Mouse (Mus musculus) liver, embryonic 13.5 days (tissue): ENCODE measurements at regions not wholly inside any gene's neighbourhood (a gene's known extent, or its start where the extent isn't known, plus 50 kb on each side); places are given as distances from the start of the nearest gene placed in this dataset.

Experiments used
- ATAC-seq: fragments of 200-750 bp; cut with Nextera tagmentation; 2 replicates; pipeline ENCODE4 v1.8.0; 2017; ENCODE audit warnings: low read depth, mild to moderate bottlenecking, moderate number of reproducible peaks, moderate library complexity
- DNase-seq: peaks from one replicate; pipeline ENCODE4 v3.0.0; 2022
- H3K27ac ChIP-seq: fragments of 300-500 bp; sonication (generic); 2 replicates; pipeline ENCODE4 v1.5.1; 2015; ENCODE audit warnings: moderate library complexity, mild to moderate bottlenecking, inconsistent platforms
- H3K27me3 ChIP-seq: fragments of 300-500 bp; sonication (generic); 2 replicates; pipeline ENCODE4 v1.6.1; 2015; ENCODE audit warnings: mild to moderate bottlenecking, inconsistent platforms
- H3K36me3 ChIP-seq: fragments of 300-500 bp; sonication (generic); 2 replicates; pipeline ENCODE4 v1.6.1; 2015; ENCODE audit warnings: mild to moderate bottlenecking, inconsistent platforms
- H3K4me1 ChIP-seq: fragments of 300-500 bp; sonication (generic); replicated peaks from 2 replicates; pipeline ENCODE4 v1.6.1; 2015; ENCODE audit warnings: inconsistent platforms
- H3K4me2 ChIP-seq: fragments of 300-500 bp; sonication (generic); 2 replicates; pipeline ENCODE4 v1.6.1; 2015; ENCODE audit warnings: inconsistent platforms, mild to moderate bottlenecking, moderate library complexity
- H3K4me3 ChIP-seq: fragments of 300-500 bp; sonication (generic); replicated peaks from 2 replicates; pipeline ENCODE4 v1.5.1; 2015; ENCODE audit warnings: mild to moderate bottlenecking, inconsistent platforms
- H3K9ac ChIP-seq: fragments of 300-500 bp; sonication (generic); 2 replicates; pipeline ENCODE4 v1.6.1; 2015; ENCODE audit warnings: mild to moderate bottlenecking, inconsistent platforms
- H3K9me3 ChIP-seq: fragments of 300-500 bp; sonication (generic); replicated peaks from 2 replicates; pipeline ENCODE4 v1.6.1; 2016; ENCODE audit warnings: inconsistent platforms
- WGBS: fragments of 180-500 bp; shearing (Covaris S2); methylation state at CpG from one replicate; pipeline ENCODE4 v1.1.7; 2015; ENCODE audit not compliant: insufficient replicate concordance; 5-methylcytosine and 5-hydroxymethylcytosine counted together

- H3K27ac ChIP-seq, result no peak overlapping the region
- H3K4me3 ChIP-seq, result no peak overlapping the region
- H3K9me3 ChIP-seq, result no peaks in the 10 kb centered on the region
- WGBS, result 68% methylated on average over 6 of the region's 6 CpGs
- no peaks in the 10 kb centered on the region for H3K4me1 ChIP-seq
- ATAC-seq (no peak), DNase-seq (no peak)
- no peak overlapping the region for H3K4me2 ChIP-seq
- no peak overlapping the region for H3K9ac ChIP-seq
- H3K27me3 ChIP-seq, result no peaks in the 10 kb centered on the region
- H3K36me3 ChIP-seq, result no peaks in the 10 kb centered on the region
These were observed 293.7 kb upstream of the Tank start for GRCm38 (mm10) chr2:61284706-61285105.

GRCm38 (mm10) chr2:61283829-61284601, 294.4 kb upstream of the Tank start:
- no peak for DNase-seq
- Histone ChIP-seq H3K4me2 (no peak overlapping the region), H3K27me3 (no peaks in the 10 kb centered on the region)

GRCm38 (mm10) chr2:61272721-61273120, 305.7 kb upstream of the Tank start:
- Histone ChIP-seq H3K9ac (no peak overlapping the region), H3K27me3 (no peaks in the 10 kb centered on the region), H3K9me3 (no peaks in the 10 kb centered on the region), H3K4me2 (no peak overlapping the region), H3K4me3 (no peak overlapping the region), H3K4me1 (no peaks in the 10 kb centered on the region), H3K27ac (no peak overlapping the region), H3K36me3 (no peaks in the 10 kb centered on the region)
- DNase-seq (no peak), ATAC-seq (no peak)
- 65% methylated on average over 5 of the region's 5 CpGs for WGBS

More at GRCm38 (mm10) chr2:61283829-61284601, 294.4 kb upstream of the Tank start:
- no peak overlapping the region for H3K9ac ChIP-seq
- 64% methylated on average over 9 of the region's 9 CpGs for WGBS
- H3K27ac ChIP-seq, result no peak overlapping the region
- H3K4me1 ChIP-seq, result no peaks in the 10 kb centered on the region
- no peaks in the 10 kb centered on the region for H3K9me3 ChIP-seq
- no peak for ATAC-seq
- H3K4me3 ChIP-seq, result no peak overlapping the region
- no peaks in the 10 kb centered on the region for H3K36me3 ChIP-seq

GRCm38 (mm10) chr2:61267706-61268105, 304.7 kb upstream of the Rbms1 start:
- H3K4me1 ChIP-seq, result no peaks in the 10 kb centered on the region
- 72% methylated on average over 3 of the region's 3 CpGs for WGBS
- H3K36me3 ChIP-seq, result no peaks in the 10 kb centered on the region
- H3K27ac ChIP-seq, result no peak overlapping the region
- H3K4me3 ChIP-seq, result no peak overlapping the region
- no peak overlapping the region for H3K9ac ChIP-seq
- ATAC-seq, result no peak
- H3K27me3 ChIP-seq, result no peaks in the 10 kb centered on the region
- H3K9me3 ChIP-seq, result no peaks in the 10 kb centered on the region
- H3K4me2 ChIP-seq, result no peak overlapping the region
- no peak for DNase-seq

- Histone ChIP-seq H3K9ac (no peak overlapping the region), H3K4me3 (no peak overlapping the region), H3K4me2 (no peak overlapping the region), H3K9me3 (no peaks in the 10 kb centered on the region), H3K36me3 (no peaks in the 10 kb centered on the region), H3K27me3 (no peaks in the 10 kb centered on the region), H3K4me1 (no peaks in the 10 kb centered on the region), H3K27ac (no peak overlapping the region)
- DNase-seq (no peak), ATAC-seq (no peak)
- 63% methylated on average over 9 of the region's 9 CpGs for WGBS
These were observed 287.2 kb upstream of the Rbms1 start for GRCm38 (mm10) chr2:61250068-61250800.

- DNase-seq, result no peak
- WGBS, result 76% methylated on average over 4 of the region's 4 CpGs
These were observed 285.0 kb upstream of the Rbms1 start for GRCm38 (mm10) chr2:61247956-61248355.

GRCm38 (mm10) chr2:61247336-61247735, 284.3 kb upstream of the Rbms1 start:
- H3K36me3 ChIP-seq, result no peaks in the 10 kb centered on the region
- no peak overlapping the region for H3K9ac ChIP-seq
- WGBS, result 72% methylated on average over 2 of the region's 2 CpGs
- ATAC-seq (no peak), DNase-seq (no peak)
- H3K4me3 ChIP-seq, result no peak overlapping the region
- no peaks in the 10 kb centered on the region for H3K4me1 ChIP-seq
- H3K9me3 ChIP-seq, result no peaks in the 10 kb centered on the region
- H3K27me3 ChIP-seq, result no peaks in the 10 kb centered on the region
- H3K27ac ChIP-seq, result no peak overlapping the region
- H3K4me2 ChIP-seq, result no peak overlapping the region

More at GRCm38 (mm10) chr2:61247956-61248355, 285.0 kb upstream of the Rbms1 start:
- H3K27me3 ChIP-seq, result no peaks in the 10 kb centered on the region
- no peaks in the 10 kb centered on the region for H3K4me1 ChIP-seq
- no peaks in the 10 kb centered on the region for H3K36me3 ChIP-seq
- no peak overlapping the region for H3K4me3 ChIP-seq
- no peak overlapping the region for H3K27ac ChIP-seq
- no peak for ATAC-seq
- H3K4me2 ChIP-seq, result no peak overlapping the region
- no peaks in the 10 kb centered on the region for H3K9me3 ChIP-seq
- H3K9ac ChIP-seq, result no peak overlapping the region

- Histone ChIP-seq H3K27me3 (no peaks in the 10 kb centered on the region), H3K4me1 (no peaks in the 10 kb centered on the region), H3K9ac (no peak overlapping the region), H3K27ac (no peak overlapping the region), H3K4me3 (no peak overlapping the region), H3K4me2 (no peak overlapping the region), H3K36me3 (no peaks in the 10 kb centered on the region), H3K9me3 (no peaks in the 10 kb centered on the region)
- no peak for DNase-seq
- no peak for ATAC-seq
- WGBS, result 26% methylated on average over 3 of the region's 3 CpGs
These were observed 283.8 kb upstream of the Rbms1 start for GRCm38 (mm10) chr2:61246691-61247258.

- 55% methylated on average over 7 of the region's 7 CpGs for WGBS
- Histone ChIP-seq H3K4me2 (no peak overlapping the region), H3K4me1 (no peaks in the 10 kb centered on the region), H3K4me3 (no peak overlapping the region), H3K36me3 (no peaks in the 10 kb centered on the region), H3K9ac (no peak overlapping the region), H3K27ac (no peak overlapping the region), H3K27me3 (no peaks in the 10 kb centered on the region), H3K9me3 (no peaks in the 10 kb centered on the region)
- DNase-seq (no peak), ATAC-seq (no peak)
These were observed 282.5 kb upstream of the Rbms1 start for GRCm38 (mm10) chr2:61245526-61245925.

- no peak overlapping the region for H3K9ac ChIP-seq
- H3K4me2 ChIP-seq, result no peak overlapping the region
- no peaks in the 10 kb centered on the region for H3K36me3 ChIP-seq
- 60% methylated on average over 3 of the region's 3 CpGs for WGBS
- ATAC-seq (no peak), DNase-seq (no peak)
- H3K4me3 ChIP-seq, result no peak overlapping the region
- H3K4me1 ChIP-seq, result no peaks in the 10 kb centered on the region
- no peaks in the 10 kb centered on the region for H3K9me3 ChIP-seq
- no peak overlapping the region for H3K27ac ChIP-seq
- H3K27me3 ChIP-seq, result no peaks in the 10 kb centered on the region
These were observed 258.7 kb upstream of the Rbms1 start for GRCm38 (mm10) chr2:61221676-61222075.

GRCm38 (mm10) chr2:61221157-61221556, 258.2 kb upstream of the Rbms1 start:
- H3K4me3 ChIP-seq, result no peak overlapping the region
- ATAC-seq (no peak), DNase-seq (no peak)
- no peak overlapping the region for H3K27ac ChIP-seq
- H3K4me2 ChIP-seq, result no peak overlapping the region
- no peak overlapping the region for H3K9ac ChIP-seq
- no peaks in the 10 kb centered on the region for H3K27me3 ChIP-seq
- H3K36me3 ChIP-seq, result no peaks in the 10 kb centered on the region
- no peaks in the 10 kb centered on the region for H3K9me3 ChIP-seq
- 69% methylated on average over 2 of the region's 2 CpGs for WGBS
- H3K4me1 ChIP-seq, result no peaks in the 10 kb centered on the region
